Mouse (Mus musculus) embryo, embryonic 10.5 days (tissue): ENCODE measurements around the gene Ano1.

Experiments
- DNase-seq: peaks from one replicate; pipeline ENCODE4 v3.0.0-alpha.2; 2015; ENCODE audit warnings: low spot score

Gene Ano1

DNA sequence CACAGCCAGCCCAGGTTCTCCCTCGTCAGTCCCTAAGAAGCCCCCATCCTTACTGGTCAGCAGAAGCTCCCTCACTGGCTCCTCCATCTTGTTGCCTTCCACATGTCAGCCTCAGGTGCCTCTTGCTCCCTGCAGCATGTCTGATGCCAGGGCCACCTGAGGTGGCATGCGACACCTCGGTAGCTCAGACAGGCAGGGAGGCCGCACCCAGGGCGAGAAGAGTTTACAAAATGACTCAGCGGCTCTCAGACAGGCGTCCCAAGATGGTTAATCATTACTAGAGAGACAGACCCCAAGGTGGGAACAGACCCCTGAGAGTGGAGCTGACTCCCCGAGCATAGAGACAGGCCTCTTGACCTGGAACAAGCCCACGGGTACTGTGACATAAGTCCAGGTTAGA, at the start of gene Ano1:
Gene Ano1, minus strand, starts transcription at position 142 of the 400 bp plus-strand sequence.
- no peak for DNase-seq

DNA sequence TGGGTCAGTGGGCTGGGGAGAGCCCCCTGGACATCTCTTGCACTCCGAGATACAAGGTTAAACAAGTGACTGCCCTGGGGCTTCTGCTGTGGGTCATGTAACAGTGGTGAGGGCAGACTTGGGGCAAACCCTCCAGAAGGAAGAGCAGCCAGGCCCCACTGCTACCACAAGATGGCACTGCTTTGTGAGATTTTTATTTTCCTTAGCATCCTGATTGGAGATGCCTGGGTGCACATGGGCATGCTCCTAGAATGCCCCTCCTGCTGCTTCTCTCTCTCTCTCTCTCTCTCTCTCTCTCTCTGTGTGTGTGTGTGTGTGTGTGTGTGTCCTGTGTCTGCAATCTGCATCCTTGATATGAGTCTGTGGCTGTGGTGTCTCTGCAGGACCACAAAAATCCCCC, 46.7 kb upstream of the Ano1 start:
- DNase-seq, result peak; percentile 81

DNA sequence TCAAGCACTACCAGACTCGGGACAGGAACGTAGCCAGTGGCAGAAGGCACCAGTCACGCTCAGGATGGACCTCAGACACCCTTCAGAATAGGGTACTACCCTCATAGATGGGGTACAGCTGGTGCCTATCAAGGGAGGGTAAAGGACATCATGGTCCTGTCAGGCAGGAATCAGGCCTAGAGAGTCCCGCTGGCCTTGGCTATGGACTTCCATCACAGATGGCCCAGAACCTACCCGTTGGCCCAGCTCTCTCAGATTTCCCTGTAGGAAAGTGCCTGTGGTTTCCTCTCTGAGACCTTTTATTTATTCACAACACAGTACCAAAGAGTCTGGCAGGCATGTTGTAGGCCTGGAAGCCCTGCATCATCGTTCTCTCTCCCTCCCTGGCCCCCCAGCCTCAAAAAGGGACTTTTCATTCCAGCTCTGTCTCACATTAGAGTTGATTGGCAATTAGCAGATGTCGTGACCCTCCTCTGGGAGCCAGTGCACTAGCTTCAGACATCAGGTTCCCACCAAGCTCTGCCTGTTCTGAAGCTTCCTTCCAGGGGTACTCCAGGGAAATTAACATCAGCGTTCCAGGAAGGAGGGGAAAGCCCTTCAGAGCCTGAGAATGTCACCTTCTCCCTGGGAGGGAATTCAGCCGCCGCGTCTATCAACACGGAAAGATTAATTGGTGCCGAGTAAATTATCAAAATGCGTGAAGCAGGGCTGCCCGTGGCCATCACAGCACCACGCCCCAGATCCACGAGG, 45.4 kb upstream of the Ano1 start:
- DNase-seq, result no peak

DNA sequence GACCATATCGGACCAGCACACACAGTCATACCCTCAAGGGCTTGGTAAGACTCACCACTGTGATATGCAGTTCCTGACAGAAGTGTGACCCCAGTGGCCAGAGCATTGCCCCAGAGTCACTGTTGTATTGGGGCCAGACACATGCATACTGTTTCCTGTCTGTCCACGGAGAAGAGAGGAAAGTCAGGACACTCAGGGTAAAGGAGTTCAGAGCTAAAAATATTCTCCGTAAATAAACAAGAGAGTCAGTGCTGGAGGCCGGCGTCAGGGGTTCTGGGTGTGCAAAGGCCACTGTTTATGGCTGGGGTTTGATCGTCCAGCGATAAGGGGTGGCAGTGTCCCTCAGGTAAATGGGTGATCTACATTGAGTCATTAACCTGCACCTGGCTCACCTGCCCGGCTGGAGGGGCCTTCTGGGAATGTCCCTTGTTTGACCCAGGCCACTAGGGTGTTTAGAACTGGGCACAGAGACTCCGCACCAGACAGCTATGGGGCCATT, 44.3 kb upstream of the Ano1 start:
- DNase-seq, result no peak

DNA sequence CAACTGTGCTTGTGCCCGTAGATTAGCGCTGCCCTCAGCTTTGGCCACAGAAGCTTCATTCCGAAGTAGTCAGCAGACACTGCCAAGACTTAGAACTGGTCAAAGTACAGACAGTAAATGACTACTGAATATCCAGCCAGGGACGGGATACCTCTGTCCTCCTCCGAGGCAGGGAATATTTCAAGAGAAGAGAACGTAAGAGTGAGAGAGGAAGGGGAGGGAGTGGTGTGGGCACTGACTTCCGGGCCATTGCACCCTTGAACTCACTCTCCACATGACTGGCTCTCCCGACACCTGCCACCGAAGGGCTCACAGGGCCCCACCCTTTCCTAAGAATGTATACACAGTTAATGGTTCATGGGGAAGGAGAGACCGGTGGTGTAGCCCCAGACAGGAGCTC, 41.5 kb upstream of the Ano1 start:
- no peak for DNase-seq

DNA sequence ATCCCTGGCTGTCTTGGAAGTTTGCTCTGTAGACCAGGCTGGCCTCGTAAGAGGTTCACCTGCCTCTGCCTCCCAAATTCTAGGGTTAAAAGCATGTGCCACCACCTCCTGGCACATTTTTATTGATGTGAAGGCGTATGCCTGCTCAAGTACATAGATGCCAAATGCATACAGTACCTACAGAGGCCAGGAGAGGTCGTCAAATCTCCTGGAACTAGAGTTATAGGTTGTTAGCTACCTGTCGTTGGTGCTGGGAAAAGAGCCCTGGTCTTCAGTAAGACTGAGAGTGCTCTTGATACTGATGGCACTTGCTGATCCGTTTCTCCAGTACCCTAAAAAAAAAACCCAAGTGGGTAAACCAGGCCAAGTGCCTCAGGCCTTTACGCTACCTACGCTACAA, 39.7 kb upstream of the Ano1 start:
- DNase-seq, result no peak

DNA sequence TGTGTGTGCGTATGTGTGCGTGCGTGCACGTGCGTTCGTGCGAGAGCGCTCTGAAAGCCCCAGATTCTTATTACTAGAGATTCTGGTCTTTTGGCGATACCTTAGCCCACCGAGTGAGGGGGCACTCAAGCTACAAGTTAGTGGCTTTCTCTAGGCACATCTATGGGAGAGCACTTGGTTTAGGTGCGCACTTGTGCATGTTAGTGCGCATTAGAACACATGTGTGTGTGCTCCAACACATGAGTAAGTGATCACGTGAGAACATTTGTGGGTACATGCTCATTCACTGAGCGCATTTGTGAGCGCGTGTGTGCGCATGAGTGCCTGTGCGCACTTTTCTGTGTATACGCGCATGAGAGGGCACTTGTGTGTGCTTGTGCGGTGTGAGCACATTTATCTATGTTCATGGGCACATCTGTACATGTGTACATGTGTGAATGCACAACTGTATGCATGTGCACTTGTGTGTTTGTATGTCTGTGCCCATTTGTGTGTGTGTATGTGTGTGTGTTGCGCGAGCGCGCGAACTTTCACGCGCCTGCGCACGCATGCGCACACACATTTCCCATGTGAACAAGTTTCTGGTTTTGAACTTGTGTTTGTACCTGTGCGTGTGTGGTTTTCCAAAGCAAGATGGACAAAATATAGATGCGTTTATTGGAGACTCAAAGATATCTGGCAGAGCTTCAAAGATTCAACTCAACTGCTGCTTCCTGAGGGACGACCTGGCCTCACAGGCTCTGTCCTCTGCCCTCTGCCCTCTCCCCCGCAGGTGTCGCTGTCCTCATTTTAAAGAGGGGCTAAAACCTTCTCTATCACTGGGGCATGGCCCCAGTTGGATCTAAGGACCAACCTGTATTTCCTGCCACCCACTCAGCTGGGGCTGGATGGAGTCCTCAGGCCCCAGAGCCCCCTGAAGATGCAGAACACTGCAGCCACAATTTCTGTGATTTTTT, 38.1 kb upstream of the Ano1 start:
- DNase-seq, result peak; percentile 72

DNA sequence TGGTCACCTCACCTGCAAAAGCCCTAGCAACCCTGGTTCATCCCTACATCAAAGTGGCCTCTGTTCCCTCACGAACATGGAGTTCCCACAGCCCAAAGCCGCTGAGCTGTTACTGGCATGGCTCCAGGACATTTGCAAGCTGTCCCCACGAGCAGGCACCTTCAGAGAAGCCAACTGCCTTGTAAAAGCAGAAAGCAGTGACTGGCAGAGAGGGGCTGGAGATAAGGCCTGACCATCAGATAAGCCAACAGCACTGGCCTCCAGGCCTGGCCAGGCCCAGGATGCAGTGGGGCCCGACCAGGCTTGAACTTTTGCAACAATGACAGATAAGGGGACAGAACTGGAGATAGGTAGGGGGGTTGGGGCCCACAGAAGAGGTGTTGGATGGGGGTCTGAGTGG, 36.9 kb upstream of the Ano1 start:
- DNase-seq, result no peak

DNA sequence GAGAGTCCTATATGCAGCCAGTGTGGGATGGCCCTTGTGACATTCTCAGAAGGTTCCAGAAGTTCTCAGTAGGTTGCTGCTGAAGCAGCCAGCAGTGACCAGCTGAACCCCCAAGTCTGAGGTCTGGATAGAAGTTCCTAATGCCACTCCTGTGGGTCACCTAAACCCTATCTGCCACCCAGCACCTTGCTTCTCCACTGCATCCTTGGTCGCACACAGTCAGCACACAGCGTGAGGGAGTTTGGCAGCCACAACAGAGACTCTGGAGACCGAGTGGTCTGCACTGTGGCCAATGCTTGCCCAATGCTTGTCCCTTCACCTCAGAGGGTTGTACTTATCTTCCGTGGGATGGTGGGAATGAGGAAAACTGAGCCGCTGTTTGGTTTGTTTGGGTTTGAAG, 35.7 kb upstream of the Ano1 start:
- DNase-seq, result no peak

DNA sequence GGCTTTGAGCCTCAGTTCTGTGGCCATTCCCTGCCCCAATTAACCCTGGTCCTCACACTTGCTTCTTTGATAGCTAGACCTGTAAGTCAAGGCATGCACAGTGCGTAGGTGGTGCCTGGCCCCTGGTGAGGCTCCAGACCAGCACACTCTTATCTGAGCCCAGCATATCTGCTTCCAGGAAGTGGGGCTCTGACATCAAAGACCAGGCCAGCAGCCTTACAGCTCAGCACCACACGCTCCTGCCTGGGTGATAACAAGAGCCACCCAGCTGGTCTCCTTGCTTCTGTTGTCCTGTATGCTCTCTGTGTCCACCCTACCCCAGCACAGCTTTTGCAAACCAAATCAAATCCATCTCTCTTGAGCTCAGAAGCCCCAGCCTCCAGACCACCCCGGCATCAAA, 34.8 kb upstream of the Ano1 start:
- no peak for DNase-seq

DNA sequence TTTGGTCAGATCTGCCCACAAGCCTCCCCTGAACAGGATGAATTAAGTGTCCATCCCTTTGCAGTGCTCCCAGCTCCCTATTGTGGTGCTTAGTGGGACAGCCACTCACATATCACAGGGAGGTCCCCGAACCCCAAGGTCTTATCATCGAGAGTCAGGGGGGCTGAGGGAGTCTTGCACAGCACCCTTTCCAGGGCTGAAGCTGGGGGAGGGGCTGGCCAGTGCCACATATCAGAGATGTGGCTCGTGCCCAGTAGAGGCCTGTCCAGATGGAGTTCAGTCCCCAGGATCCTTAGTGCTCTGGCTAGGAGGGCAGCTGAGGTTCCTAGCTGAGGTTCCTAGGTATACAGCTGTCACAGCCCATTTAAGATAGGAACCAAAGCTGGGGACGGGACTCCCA, 32.4 kb upstream of the Ano1 start:
- DNase-seq, result no peak

DNA sequence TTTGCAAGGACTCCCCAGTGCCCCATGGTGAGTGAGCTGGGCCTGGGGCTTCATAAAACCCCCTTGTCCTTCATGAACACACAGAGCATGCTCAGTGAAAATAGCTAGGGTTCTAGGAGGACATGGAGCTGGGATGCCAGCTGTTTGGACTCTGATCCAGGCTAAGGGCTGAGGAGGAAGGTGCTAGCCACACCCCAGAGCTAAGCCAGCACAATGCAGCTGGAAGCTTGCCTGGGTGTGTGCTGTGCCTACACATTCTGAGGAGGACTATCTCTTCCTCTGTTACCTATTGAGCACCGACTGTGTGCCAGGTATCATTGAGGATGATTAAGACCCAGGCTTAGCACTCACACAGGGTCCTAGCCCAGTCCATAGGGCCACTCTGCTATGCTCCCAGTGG, 30.6 kb upstream of the Ano1 start:
- DNase-seq, result no peak

DNA sequence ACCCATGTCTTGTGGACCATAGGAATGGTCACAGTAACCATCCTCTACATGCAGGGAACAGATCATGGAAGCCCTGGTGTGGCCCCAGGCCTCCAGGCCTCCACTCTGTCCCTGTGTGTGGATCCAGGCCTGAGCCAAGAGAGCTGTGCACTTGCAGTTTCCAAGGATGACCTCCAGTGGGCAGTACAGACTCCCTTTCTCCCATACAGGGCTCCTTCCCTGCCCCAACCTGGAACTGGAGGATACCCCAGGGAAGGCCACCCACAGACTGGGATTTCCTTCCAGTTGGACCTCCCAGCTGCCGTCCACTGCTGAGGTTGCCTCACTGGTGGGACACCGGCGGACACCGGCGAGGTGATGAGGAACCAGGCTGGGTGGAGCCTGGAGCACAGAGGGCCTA, 29.6 kb upstream of the Ano1 start:
- peak; percentile 70 for DNase-seq

DNA sequence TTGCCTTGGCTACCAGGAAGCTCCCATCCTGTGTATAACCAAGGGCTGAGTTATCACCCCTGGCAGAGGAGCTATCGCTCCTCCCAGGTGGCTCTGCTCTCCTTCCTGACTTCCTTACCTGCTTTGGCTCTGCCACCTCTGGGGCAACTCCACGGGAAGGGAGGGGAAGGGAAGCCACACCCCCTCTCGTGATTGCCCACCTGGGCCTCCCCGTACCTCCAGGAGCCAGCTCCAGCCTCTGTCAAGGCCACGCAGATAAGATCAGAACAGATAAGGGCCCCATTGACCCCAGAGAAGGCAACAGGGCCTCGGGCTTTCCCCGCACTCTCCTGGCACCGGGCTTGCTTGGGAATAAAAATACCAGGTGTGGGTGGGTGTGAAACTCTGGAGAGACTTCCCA, 28.4 kb upstream of the Ano1 start:
- no peak for DNase-seq

DNA sequence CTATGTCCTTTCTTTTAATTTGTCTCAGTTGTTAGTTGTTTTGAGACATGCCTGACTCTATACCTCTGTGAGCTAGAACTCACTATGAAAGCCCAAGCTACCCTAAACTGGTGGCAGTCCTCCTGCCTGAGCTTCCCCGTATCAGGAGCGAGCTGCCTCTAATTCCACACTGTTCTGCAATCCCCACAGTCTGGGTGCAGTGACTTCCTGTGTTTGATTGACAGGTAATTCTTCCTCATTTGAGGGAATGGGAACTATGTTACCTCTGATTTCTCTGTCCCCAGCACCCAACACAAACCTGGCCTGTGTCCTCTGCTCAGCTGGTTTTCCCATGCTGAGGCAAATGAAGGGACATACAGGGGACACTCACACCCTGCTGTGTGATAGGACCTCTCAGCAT, 27.9 kb upstream of the Ano1 start:
- no peak for DNase-seq

DNA sequence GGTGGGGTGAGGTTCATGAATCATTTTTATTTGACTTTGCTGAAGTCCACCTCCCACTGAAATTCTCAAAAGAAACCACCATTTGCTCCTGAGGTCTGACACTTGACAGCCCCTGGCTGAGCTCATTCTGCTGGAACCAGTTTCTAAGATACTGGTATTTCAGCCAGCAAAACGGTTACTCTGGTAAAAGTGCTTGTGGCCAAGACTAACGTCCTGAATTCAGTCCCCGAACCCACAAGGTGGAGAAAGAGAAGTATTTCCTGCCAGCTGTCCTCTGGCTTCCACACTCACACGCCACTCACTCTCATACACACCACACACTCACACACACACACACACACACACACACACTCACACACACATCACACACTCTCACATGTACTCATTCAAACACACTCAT, 26.0 kb upstream of the Ano1 start:
- DNase-seq, result no peak

DNA sequence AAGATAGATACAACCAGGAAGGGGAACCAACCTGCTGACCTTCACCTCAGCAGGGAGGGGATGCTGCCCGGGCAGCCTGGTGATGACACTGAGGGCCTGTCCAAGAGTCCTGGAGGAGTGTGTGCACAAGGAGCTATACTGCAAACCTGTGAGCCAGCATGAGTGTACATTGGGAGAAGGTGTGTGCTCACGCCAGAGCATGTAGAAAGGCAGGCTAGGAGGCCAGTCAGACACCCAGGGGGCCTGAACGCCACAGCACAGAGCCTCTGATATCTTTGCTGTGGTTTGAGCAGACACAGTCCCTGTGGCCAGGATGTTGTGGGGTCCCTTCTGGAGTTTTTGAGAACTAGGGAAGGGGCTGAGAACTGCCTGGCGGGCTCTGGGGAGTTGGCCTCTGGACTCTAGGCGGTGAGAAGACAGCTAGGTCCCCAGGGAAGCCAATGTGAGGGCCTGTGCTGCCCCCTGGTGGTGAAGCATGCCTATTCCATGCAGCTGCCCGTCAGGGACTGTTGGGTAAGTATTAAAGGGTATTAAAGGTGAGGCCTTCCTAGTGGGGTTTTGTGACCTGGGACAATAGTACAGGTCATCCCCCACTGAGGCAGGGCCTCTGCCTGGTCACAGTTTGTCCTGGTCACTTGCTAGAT, 24.2 kb upstream of the Ano1 start:
- DNase-seq, result peak; percentile 94

DNA sequence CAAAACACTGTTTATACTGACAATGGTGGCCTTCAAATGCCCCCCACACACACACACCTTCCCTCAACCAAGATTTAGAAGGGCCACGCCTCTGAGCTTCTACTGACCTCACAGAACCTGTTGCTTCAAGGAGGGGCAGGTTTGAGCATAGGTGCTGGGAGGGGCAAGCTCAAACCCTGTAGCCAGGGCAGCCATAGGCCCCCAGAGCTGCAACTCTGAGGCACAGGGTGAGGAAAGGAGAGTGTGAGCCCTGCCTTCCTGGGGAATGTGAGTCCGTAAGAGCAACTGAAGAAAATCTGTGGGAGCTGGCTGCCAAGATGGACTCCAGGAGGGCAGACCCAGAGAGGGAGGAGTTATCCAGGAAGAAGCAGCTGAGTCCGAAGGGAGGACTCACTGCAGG, 23.4 kb upstream of the Ano1 start:
- DNase-seq, result no peak

DNA sequence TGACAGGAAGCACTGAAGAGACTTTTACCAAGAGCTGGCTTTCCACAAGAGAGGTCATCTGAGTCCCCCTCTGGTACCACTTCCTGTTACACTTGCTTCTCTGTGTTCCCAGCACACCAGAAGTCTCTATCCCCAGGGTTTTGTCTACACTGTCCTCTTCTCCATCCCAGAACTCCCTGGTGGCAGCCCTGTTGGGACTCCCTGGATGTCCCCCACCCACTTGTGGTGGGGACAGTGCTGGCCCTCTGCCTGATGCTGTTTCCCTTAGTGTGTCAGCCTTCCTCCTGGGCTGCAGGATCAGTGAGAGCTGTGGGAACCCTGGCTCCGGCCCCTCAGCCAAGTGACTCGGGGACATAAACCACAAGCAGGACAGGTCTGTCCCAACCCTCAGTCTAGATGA, 22.5 kb upstream of the Ano1 start:
- no peak for DNase-seq

DNA sequence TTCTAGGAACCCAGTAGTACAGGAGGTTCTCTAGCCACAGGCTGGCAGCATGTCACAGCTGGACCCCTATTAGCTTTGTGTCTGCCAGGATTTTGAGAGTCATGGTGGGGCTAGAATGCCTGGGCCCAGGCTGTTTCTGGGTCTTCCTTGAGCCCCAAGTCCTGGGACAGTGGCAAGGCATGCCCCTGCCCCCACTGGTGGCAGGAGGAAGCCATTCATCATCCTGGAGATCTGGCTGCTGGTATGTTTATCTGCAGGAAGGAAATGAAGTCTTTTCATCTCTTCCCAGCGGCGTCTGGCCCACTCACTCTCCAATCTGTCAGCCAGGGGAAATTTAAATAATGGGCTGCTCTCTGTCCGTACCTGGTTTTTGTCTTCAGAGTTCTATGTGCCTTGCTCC, 18.3 kb upstream of the Ano1 start:
- peak; percentile 32 for DNase-seq

DNA sequence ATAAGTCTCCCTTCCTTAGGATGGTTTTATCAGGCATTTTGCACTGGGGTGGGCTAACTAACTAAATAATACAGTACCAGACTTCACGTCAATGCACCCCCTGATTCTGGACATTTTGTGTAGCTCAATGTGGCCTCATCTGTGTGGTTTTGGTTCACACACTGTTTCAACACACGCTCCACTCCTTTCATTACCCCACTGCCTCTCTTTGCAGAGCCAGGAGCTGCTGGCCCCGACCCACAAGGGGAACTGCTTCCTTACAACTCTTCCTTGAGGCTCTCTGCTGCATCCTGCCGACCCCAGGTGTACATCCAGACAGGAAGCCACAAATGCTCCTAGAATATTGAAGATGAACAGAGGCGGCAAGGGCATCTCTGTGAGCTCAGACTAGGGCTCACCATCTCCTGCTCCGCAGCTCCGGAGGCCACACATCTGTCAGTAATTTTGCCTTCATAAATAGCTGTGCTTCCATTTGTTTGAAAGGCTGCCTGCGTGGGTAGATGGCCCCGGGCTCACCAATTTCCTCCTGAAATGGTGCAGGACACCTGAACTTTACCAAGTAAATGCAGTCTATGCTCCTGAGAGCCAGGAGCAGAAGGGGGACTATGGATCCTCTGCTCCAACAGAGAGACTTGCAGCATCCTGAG, 17.8 kb upstream of the Ano1 start:
- DNase-seq, result peak; percentile 27

DNA sequence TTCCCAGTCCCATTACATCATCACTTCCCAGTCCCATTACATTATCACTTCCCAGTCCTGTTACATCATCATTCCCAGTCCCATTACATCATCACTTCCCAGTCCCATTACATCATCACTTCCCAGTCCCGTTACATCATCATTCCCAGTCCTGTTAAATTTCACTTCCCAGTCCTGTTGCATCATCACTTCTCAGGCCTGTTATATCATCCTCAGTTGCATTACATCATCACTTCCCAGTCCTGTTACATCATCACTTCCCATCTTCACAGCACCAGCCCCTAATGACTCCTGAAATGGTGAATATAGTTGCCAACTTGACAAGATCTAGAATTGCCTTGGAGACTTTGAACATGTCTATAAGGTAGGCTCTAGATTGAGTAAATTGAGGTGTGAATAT, 17.1 kb upstream of the Ano1 start:
- DNase-seq, result no peak
